Mouse (Mus musculus): ENCODE data around the gene Nhp2. TPM values are rescaled to one million over a fixed set of nuclear protein-coding genes. Genes with fewer than 3 reads are reported as not detected.
A peak's percentile ranks its signal among the peaks of the same experiment; 100 is the strongest.
"Not testable (repeated sequence)": the region's sequence is repeated elsewhere in the genome, so short reads cannot be mapped to it uniquely, and the experiment has no call there.

Nhp2 gene
- total RNA-seq, 1 experiment from 2014 or later = 64.8 TPM

DNA sequence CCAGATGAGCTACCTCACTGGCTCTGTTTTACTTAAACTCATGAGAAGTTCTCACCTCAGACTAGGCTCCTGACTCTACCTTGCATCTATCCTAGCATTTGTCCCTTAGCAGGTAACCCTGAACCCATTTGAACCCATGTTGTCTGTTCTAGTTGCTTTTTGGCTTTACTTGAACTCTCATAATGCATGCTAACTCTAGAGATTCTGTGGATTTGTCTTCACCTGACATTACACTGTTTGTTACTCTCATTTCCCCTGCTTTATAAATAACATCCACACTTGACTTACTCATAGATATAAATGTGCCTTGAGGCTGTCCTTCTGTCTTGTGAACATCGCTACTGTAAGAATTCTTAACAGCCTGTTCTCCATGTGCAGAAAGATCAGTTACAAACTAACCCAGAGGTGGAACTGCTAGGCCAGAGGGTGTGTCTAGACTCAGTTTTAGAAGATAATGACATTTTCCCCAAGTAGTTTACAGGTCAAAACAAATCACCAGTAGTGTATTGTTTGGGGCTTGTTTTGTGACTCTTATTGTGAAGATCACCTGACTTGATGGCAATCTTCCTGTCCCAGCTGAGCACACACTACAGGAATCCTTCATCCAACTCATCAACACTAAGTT lies 24.0 kb upstream of the Nhp2 start:
- no peak for ATAC-seq (replicated peaks in 1 of 2; ENCODE audit: insufficient read depth in 1 of 2, low FRiP score in 2 of 2, low TSS enrichment in 1 of 2, low read depth in 1 of 2, poor library complexity in 2 of 2, severe bottlenecking in 2 of 2)

- no peak for ATAC-seq (replicated peaks in 1 of 2; ENCODE audit: insufficient read depth in 1 of 2, low FRiP score in 2 of 2, low TSS enrichment in 1 of 2, low read depth in 1 of 2, poor library complexity in 2 of 2, severe bottlenecking in 2 of 2)
These were observed 22.0 kb upstream of the Nhp2 start for GRCm38 (mm10) chr11:51597553-51597952.

- no peak for ATAC-seq (replicated peaks in 1 of 2; ENCODE audit: insufficient read depth in 1 of 2, low FRiP score in 2 of 2, low TSS enrichment in 1 of 2, low read depth in 1 of 2, poor library complexity in 2 of 2, severe bottlenecking in 2 of 2)
These were observed 17.3 kb upstream of the Nhp2 start for GRCm38 (mm10) chr11:51602253-51602652.

DNA sequence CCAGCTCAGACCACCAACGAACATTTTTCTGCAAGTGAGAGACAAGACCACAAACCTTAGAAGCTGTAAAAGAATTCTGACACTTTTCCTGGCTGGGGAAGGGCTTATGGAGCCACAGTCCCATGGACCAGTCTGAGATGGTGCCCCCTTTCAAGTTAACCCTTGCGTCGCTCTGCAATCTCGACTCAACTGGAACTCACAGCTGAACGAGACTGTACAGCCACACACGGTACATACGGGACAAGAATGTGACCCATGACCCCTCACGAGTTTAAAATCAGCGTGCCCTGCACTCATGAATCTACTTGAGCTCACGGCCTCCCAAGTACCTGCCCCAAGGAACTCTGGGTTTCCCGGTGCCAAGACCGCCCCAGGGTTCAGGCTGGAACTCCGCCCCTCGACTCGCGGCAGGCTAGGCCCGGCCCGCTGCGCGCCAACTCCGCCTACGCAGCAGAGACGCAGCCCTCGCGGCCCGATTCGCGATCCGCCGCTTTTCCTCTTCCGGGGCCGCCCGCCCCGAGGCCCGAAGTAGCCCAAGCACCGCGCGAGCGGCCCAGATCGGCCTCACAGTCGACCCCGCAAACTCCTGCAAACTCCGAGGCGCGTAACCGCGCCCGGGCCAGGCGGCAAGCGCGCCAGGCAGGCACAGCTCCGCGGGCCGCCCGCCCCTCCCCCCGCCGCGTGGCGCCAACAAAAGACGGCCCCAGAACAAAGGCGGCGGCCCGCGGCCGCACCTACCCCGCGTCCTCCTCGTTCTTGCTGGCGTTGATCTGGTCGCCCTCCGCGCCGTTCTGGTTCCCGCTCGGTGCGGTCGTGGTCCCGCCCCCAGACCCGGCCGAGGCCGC lies 13.7 kb upstream of the Nhp2 start:
- ATAC-seq (replicated peaks in 1 of 2; ENCODE audit: insufficient read depth in 1 of 2, low FRiP score in 2 of 2, low TSS enrichment in 1 of 2, low read depth in 1 of 2, poor library complexity in 2 of 2, severe bottlenecking in 2 of 2) = peak; percentile 55 to 70

GRCm38 (mm10) chr11:51606447-51607095 lies 13.0 kb upstream of the Nhp2 start, which contains the start of gene Hnrnpab:
Gene Hnrnpab (minus strand): TSS chr11:51606847.
- peak; percentile 81 to 90 for ATAC-seq (replicated peaks in 1 of 2; ENCODE audit: insufficient read depth in 1 of 2, low FRiP score in 2 of 2, low TSS enrichment in 1 of 2, low read depth in 1 of 2, poor library complexity in 2 of 2, severe bottlenecking in 2 of 2)

DNA sequence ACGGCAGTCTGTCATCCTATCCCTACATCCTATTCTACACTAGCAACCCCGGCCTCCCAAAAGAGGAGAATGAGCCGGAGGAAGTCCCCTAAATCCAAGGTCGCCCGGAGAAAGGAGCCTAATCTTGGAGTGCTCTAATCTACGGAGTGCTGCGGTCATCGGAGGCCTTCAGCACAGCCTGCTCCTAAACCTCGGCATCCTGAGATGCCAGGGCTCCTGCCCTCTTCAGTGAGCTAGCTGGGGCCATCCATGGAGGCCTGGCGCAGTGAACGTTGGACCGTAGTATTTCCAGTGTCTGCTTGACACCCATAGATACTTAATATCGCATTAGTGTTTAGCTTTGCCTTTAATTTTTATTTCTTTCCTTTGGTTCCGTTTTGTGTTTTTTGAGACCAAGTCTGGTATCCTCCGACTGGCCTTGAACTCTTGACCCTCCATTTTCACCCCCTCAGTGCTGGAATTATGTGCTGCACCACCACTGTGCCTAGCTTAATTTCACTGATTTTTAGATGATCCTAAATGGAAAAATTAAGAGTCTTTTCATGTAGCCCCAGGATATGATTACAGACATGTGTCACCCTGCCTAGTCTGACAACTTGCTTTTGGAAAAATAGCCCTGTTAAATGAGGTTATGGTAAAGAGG lies 12.3 kb upstream of the Nhp2 start:
- peak; percentile 15 to 24; a peak in 3 of 4 replicates for ATAC-seq (replicated peaks in 1 of 2; ENCODE audit: insufficient read depth in 1 of 2, low FRiP score in 2 of 2, low TSS enrichment in 1 of 2, low read depth in 1 of 2, poor library complexity in 2 of 2, severe bottlenecking in 2 of 2)

DNA sequence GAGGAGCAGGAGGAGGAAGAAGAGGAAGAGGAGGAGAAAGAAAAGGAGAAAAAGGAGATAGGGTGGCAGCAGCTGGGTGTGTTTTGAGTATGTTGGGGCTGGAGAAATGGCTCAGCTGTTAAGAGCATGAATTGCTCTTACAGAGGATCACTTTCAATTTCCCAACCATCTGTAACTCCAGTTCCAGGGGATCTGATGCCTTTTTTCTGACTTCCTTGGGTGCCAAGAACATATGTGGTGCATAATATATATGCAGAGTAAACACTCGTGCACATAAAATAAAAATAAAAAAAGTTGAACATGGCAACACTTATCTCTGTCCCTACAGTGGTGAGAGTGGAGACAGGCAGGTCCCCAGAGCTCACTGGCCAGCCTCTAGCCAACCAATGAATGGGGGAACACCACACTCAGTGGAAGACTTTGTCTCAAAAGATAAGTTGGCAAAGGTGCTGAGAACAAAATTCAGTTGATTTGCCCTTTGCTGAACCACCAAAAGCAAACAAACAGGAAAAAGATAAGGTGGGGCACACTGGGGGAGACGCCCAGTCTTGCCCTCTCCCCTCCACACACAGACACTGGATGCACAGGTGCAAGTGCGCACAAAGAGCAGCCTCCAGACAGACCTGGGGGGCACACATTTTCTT lies 10.1 kb upstream of the Nhp2 start:
- no peak for ATAC-seq (replicated peaks in 1 of 2; ENCODE audit: insufficient read depth in 1 of 2, low FRiP score in 2 of 2, low TSS enrichment in 1 of 2, low read depth in 1 of 2, poor library complexity in 2 of 2, severe bottlenecking in 2 of 2)

DNA sequence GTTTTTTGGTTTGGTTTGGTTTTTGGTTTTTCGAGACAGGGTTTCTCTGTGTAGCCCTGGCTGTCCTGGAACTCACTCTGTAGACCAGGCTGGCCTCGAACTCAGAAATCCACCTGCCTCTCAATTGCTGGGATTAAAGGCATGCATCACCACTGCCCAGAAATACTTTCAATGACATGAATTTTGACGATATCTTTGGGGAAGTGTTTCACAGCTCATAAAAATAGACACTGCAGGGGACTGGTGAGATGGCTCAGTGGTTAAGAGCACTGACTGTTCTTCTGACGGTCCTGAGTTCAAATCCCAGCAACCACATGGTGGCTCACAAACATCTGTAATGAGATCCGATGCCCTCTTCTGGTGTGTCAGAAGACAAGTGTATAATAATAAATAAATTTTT lies 9.6 kb upstream of the Nhp2 start:
- ATAC-seq (replicated peaks in 1 of 2; ENCODE audit: insufficient read depth in 1 of 2, low FRiP score in 2 of 2, low TSS enrichment in 1 of 2, low read depth in 1 of 2, poor library complexity in 2 of 2, severe bottlenecking in 2 of 2) = not testable (repeated sequence)

DNA sequence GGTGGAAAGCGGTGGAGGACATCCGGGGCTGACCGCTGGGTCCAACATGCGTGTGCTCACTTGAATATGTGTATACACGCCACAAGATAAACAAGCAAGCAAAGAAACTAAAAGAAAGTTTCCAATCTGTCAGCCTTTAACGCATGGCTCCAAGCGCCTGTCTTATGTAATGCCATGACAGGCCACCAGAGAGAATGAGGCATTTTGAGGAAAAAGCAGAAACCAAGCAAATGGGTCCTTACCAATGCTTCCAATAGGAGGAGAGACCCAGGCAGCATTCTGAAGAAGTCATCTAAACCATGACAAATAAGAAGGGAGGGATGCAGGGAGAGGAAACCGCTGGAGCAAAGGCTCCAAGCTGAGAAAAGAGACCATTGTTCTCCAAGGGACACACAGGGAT lies 5.3 kb upstream of the Nhp2 start:
- ATAC-seq (replicated peaks in 1 of 2; ENCODE audit: insufficient read depth in 1 of 2, low FRiP score in 2 of 2, low TSS enrichment in 1 of 2, low read depth in 1 of 2, poor library complexity in 2 of 2, severe bottlenecking in 2 of 2) = no peak

- ATAC-seq (replicated peaks in 1 of 2; ENCODE audit: insufficient read depth in 1 of 2, low FRiP score in 2 of 2, low TSS enrichment in 1 of 2, low read depth in 1 of 2, poor library complexity in 2 of 2, severe bottlenecking in 2 of 2) = no peak
These were observed 4.4 kb upstream of the Nhp2 start for GRCm38 (mm10) chr11:51615129-51615528.

DNA sequence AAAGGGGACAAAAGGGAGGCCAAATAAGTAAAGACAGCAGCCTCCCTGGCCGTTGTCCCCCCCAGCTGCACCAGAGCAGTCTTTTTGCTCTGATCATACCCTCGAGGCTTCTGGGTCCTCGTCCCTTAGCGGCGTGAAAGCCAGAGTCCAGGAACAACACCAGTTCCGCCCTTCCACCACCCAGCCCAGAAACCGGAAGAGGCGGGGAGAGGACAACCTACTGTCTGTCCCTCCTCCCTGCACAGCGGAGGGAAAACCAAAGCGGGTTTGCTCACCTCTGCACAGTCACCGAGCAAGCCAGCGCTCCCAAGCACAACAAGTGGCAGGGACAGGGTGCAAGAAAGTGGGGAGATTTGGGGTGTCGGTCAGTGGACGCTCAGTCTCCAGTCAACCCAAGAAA lies 3.9 kb upstream of the Nhp2 start:
- ATAC-seq (replicated peaks in 1 of 2; ENCODE audit: insufficient read depth in 1 of 2, low FRiP score in 2 of 2, low TSS enrichment in 1 of 2, low read depth in 1 of 2, poor library complexity in 2 of 2, severe bottlenecking in 2 of 2) = peak; percentile 68 to 73

- not testable (repeated sequence) for ATAC-seq (replicated peaks in 1 of 2; ENCODE audit: insufficient read depth in 1 of 2, low FRiP score in 2 of 2, low TSS enrichment in 1 of 2, low read depth in 1 of 2, poor library complexity in 2 of 2, severe bottlenecking in 2 of 2)
These were observed 3.4 kb upstream of the Nhp2 start for GRCm38 (mm10) chr11:51616113-51616512.

DNA sequence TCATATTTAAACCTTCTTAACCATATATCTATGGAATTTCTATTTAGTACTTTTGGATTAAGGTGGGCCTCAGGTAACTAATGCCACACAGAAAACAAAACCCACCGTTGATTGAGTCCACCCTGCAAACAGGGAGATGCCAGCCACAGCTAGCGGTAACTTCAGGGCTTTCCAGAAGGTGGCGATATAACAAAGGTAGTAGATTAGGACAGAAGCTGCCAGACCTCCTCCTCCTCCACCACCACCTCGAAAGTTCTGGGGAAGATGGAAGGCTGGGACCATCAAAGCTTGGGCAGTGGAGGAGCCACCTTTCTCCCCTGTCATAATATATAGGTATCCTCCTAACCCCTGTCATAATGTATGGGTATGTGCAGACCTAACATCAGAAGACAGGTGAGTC lies 1.8 kb upstream of the Nhp2 start:
- peak; percentile 36 to 42; a peak in 1 of 4 replicates for ATAC-seq (replicated peaks in 1 of 2; ENCODE audit: insufficient read depth in 1 of 2, low FRiP score in 2 of 2, low TSS enrichment in 1 of 2, low read depth in 1 of 2, poor library complexity in 2 of 2, severe bottlenecking in 2 of 2)

DNA sequence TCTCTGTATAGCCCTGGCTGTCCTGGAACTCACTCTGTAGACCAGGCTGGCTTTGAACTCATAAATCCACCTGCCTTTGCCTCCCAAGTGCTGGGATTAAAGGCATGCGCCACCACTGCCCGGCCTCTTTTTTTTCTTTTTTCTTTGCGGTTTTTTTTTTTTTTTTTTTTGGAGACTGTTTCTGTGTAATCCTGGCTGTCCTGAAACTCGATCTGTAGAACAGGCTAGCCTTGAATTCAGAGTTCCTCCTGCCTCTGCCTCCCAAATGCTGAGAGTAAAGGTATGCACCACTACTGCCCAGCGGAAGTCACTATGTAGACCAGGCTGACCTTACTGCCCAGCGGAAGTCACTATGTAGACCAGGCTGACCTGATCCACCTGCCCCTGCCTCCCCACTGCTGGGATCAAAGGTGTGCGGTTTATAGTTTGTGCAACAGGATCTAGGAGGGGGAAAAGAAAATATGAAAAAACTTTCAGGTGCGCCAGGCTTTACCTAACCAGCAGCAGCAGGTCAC lies 584 bp upstream of the Nhp2 start:
- no peak for ATAC-seq (replicated peaks in 1 of 2; ENCODE audit: insufficient read depth in 1 of 2, low FRiP score in 2 of 2, low TSS enrichment in 1 of 2, low read depth in 1 of 2, poor library complexity in 2 of 2, severe bottlenecking in 2 of 2)

- ATAC-seq (replicated peaks in 1 of 2; ENCODE audit: insufficient read depth in 1 of 2, low FRiP score in 2 of 2, low TSS enrichment in 1 of 2, low read depth in 1 of 2, poor library complexity in 2 of 2, severe bottlenecking in 2 of 2) = no peak
These were observed 549 bp downstream of the Nhp2 start for GRCm38 (mm10) chr11:51620084-51620483.

DNA sequence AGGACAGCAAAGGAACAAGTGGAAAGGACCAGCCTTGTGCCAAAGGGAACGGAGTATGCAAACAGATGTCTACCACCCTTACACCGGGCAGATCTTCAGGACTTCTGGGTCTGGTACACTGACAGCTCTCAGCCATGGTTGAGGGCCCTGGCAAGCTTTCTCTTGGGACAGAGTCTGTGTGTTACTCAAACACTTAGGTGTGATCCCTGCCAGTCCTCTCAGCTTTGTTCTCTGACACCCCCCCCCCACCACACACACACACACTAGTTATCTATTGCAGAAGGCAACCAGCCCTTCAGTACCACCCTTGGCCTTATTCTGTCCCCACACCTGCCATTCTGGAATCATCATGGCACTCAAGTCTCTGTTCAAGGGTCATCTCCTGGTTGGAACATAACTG lies 2.2 kb downstream of the Nhp2 start:
- no peak for ATAC-seq (replicated peaks in 1 of 2; ENCODE audit: insufficient read depth in 1 of 2, low FRiP score in 2 of 2, low TSS enrichment in 1 of 2, low read depth in 1 of 2, poor library complexity in 2 of 2, severe bottlenecking in 2 of 2)

GRCm38 (mm10) chr11:51622971-51623491 lies 3.5 kb downstream of the Nhp2 start:
- ATAC-seq (replicated peaks in 1 of 2; ENCODE audit: insufficient read depth in 1 of 2, low FRiP score in 2 of 2, low TSS enrichment in 1 of 2, low read depth in 1 of 2, poor library complexity in 2 of 2, severe bottlenecking in 2 of 2) = no peak
